Mouse (Mus musculus) layer of hippocampus, adult 2 months (tissue): Measurements from ENCODE around the gene Klf16. TPM values are rescaled to one million over a fixed set of nuclear protein-coding genes. Genes with fewer than 3 reads are reported as not detected.

Source experiments
- DNase-seq, 2 experiments: peaks; one replicate each; pipeline ENCODE4 v3.0.0; 2022; ENCODE audit warnings: low spot score in 2 of 2
- H3K27ac ChIP-seq: fragments of 200-600 bp; 2 replicates; pipeline ENCODE4 v1.8.1; 2022
- H3K4me3 ChIP-seq: fragments of 200-600 bp; 2 replicates; pipeline ENCODE4 v1.8.1; 2022; ENCODE audit warnings: mild to moderate bottlenecking
- CTCF ChIP-seq: fragments of 200-600 bp; conservative IDR thresholded peaks from 2 replicates; pipeline ENCODE4 v1.8.1; 2022; ENCODE audit warnings: antibody characterized with exemption, mild to moderate bottlenecking, moderate library complexity
- total RNA-seq, 2 experiments: library from RNA; stranded (reverse); gene quantifications; 2 replicates each; pipeline ENCODE4 v1.2.3; 2021

The Klf16 gene
- total RNA-seq, 2 experiments from 2014 or later: 50.8 to 56.8 TPM

GRCm38 (mm10) chr10:80578911-80579310, 1.8 kb upstream of the Klf16 start:
- peak overlapping the region; percentile 59; the same call in 1 of the 2 replicates for H3K4me3 ChIP-seq
- H3K27ac ChIP-seq: peak overlapping the region; percentile 94
- DNase-seq: no peak
- peak; percentile 58 for TF ChIP-seq CTCF

DNA sequence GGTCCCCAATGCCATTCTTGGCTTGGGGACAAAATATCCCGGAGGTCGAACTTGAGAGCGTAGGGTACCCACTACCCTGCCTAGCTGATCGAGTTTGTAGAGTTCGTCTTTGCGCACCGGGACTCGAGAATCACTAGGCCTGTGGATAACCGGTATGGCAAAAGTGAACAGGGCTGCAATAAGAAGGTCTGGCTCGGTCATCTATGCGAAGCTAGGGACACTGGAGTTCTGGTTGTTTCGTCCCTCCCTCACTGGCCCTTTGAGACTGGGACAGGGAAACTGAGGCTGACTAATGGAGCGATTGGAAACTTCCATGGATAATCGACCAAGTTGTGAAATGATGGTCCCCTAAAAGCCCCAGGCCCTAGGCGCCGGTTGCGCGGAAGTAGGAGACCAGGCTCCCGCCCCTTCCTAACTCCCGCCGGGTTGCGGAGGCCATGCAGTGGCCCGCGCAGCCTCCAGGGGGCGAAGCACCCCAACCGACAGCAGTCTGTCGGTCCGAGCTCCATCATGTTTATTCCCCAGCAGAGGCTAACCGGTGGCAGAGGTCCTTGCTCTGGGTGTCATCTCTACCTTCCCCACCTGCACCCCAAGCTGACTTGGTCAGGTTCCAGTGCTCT, 1.1 kb upstream of the Klf16 start:
- peak in 1 of 2 experiments; percentile 70 for DNase-seq
- TF ChIP-seq CTCF: peak; percentile 81
- Histone ChIP-seq H3K27ac (peak overlapping the region; percentile 94), H3K4me3 (peak overlapping the region; percentile 59)

DNA sequence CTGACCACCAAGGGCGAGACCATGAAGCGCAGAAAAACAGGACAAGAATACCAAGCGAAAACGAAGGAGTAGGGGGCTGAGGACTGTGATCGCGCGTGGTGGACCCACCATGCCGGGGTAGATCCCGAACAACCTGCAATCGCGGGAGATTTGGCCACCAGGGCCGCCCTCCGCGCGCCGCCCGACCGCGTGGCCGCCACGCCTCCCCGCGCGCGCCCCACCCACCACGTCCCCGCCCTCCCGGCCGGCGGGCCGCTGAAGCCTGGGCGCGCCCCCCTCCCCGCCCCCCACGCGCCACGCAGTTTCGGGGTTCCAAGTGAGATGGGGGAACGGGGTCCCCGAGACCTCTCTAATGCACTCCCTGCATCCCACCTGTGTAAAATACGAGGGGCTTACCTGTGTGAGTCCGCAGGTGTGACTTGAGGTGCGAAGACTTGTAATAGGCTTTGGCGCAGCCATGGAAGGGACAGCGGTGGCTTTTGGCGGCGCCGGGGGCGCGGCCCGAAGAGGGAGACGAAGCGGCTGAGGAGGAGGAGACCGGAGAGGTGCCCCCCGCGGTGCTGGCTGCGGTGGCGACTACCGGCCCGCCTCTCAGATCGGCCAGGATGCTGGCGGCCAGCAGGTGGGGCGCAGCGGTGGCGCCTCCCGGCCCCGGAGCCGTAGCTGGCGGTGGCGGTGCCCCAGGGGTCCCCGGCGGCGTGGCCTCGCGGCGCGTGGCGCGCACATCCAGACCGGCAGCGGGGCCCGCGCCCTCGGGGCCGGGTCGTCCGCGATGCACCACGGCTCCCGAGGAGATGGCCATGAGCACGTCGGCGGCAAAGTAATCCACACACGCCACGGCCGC, 548 bp downstream of the Klf16 start:
- no peak; the same call in 1 of the 2 replicates for TF ChIP-seq CTCF
- DNase-seq: no peak
- H3K27ac ChIP-seq: peak overlapping the region; percentile 97
- H3K4me3 ChIP-seq: peak overlapping the region; percentile 59

GRCm38 (mm10) chr10:80575925-80576324, 1.2 kb downstream of the Klf16 start:
- DNase-seq: no peak
- Histone ChIP-seq H3K27ac (peak overlapping the region; percentile 97), H3K4me3 (peak overlapping the region; percentile 59)
- TF ChIP-seq CTCF: no peak

DNA sequence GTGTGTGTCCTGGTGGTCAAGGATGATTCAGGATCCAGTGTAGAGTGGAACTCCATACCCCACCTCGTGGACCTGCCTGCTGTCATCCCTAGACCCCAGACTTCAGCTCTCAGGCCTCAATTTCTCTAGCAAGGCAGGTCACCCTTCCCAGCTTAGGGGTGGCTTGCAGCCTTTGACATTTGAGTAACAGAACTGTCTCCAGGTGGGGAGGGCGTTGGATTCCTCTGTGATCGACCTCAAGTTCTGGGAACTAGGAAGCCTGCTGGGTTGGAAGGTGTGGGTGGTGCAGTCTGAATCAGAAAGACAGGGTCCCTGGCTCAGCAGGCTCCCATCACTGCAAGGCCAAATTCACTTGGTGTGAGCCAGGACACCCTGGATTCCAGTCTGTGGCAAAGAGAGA, 2.2 kb downstream of the Klf16 start:
- Histone ChIP-seq H3K4me3 (peak overlapping the region; percentile 59), H3K27ac (peak overlapping the region; percentile 97)
- no peak for TF ChIP-seq CTCF
- DNase-seq: no peak

- DNase-seq: no peak
- TF ChIP-seq CTCF: no peak
- peak overlapping the region; percentile 97 for H3K27ac ChIP-seq
- H3K4me3 ChIP-seq: peak overlapping the region; percentile 59
Observed at GRCm38 (mm10) chr10:80573944-80574343, 3.2 kb downstream of the Klf16 start.

GRCm38 (mm10) chr10:80572477-80572876, 4.6 kb downstream of the Klf16 start:
- DNase-seq: no peak
- TF ChIP-seq CTCF: no peak
- H3K27ac ChIP-seq: peak overlapping the region; percentile 97
- no peak overlapping the region; the same call in 1 of the 2 replicates for H3K4me3 ChIP-seq

DNA sequence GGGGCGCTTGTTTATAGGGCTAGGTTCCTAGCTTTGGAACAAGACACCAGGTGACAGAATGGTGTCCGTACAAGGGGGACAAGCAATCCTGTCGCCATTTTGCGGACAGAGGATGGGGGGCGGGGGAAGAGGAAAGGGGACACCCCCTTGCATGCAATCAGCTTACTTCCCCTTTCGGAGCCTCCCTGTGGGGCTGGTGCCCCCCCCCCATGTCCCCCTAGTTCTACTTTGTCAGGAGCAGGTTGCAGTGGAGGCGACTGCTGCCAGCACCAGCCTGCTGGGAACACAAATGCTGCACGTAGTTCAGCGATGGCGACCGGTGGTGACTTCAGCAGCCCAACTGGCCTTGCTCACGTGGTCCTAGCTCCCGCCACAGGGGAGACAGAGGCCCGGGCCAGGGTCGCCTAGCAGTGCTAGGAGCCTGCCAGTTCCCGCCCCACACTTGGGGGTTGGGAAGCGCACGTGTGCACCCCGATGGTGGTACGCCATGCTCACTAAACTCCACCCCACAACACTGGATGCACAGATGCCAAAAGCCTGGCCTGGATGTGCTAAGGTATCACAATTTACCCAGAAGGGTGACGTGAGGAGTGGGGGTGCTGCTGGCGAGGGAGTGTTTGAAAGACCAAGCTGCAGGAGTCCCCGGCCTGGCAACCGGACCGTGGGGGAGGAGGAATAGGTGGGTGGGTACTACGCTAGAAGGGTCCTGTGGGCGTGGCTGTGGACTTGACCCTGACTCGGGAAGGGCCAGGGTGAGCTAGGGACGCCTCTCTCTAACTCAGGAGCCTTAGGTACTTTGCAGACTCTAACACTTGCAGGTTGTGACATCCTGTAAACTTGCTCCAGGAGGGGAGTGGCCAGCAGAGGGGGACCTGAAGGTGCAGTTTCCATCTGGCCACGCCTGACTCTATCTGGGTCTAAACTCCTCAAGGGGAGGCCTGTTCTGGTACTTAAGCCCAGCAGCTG, 6.0 kb downstream of the Klf16 start:
- peak overlapping the region; percentile 13 for H3K4me3 ChIP-seq
- DNase-seq: no peak
- H3K27ac ChIP-seq: peak overlapping the region; percentile 97
- no peak for TF ChIP-seq CTCF

GRCm38 (mm10) chr10:80570419-80570818, 6.7 kb downstream of the Klf16 start:
- DNase-seq: no peak
- TF ChIP-seq CTCF: no peak
- H3K27ac ChIP-seq: peak overlapping the region; percentile 97
- H3K4me3 ChIP-seq: no peak overlapping the region; the same call in 1 of the 2 replicates

DNA sequence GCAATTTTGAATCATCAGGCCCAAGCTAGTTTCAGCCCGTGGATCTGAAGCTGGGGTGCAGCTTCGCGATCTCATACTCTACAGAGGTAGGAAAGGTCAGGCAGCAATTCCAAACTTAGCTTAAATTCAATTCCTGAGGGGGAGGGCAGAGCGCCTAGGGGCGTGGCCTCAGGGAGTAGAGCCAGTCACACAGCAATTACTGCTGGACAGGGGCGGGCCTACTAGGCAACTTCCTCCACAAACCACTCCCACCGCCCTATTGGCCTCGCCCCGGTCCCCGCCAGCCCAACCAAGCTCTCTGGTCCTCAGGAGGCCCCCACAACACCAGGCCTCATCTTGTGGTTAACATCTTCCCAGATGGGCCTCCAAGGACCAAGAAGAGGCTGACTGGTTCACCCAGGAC, 7.5 kb downstream of the Klf16 start:
- no peak for DNase-seq
- TF ChIP-seq CTCF: no peak
- peak overlapping the region; percentile 97 for H3K27ac ChIP-seq
- H3K4me3 ChIP-seq: no peak overlapping the region

DNA sequence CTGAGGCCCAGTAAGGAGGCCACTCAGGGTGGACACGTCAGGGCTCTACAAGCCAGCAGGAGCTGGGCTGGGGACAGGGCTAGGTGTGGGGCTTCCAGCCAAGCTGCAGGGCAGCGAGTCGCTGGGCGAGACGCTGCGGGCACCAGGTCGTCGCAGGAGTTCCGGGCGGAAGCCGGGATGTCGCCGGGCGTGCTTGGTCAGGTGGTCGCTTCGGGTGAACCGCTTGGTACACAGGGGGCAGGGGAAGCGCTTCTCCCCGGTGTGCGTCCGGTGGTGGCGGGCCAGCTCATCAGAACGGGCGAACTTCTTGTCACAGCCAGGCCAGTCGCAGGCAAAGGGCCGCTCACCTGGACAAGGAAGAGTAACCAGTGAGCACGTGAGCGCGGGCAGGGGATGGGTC, 8.2 kb downstream of the Klf16 start:
- H3K27ac ChIP-seq: peak overlapping the region; percentile 97
- no peak for TF ChIP-seq CTCF
- H3K4me3 ChIP-seq: no peak overlapping the region
- no peak for DNase-seq

- H3K4me3 ChIP-seq: peak overlapping the region; percentile 33
Observed at GRCm38 (mm10) chr10:80566375-80567092, 10.6 kb downstream of the Klf16 start.

More at GRCm38 (mm10) chr10:80566375-80567092, 10.6 kb downstream of the Klf16 start:
- peak; percentile 85 to 95 for DNase-seq
- H3K27ac ChIP-seq: peak overlapping the region; percentile 97
- peak; percentile 99 for TF ChIP-seq CTCF
